Mouse (Mus musculus) limb, embryonic 15.5 days (tissue): ENCODE measurements around the gene Rbm8a. TPM values are rescaled to one million over a fixed set of nuclear protein-coding genes. Genes with fewer than 3 reads are reported as not detected.

Source experiments
- ATAC-seq: fragments of 200-750 bp; cut with Nextera tagmentation; 2 replicates; pipeline ENCODE4 v1.8.0; 2017; ENCODE audit warnings: low read depth, moderate TSS enrichment; ENCODE audit not compliant: insufficient number of reproducible peaks, low FRiP score, low TSS enrichment
- H3K27ac ChIP-seq: fragments of 300-500 bp; sonication (generic); 2 replicates; pipeline ENCODE4 v1.5.1; 2015; ENCODE audit warnings: moderate library complexity, mild to moderate bottlenecking, inconsistent platforms
- H3K27me3 ChIP-seq: fragments of 300-500 bp; sonication (generic); 2 replicates; pipeline ENCODE4 v1.6.1; 2015; ENCODE audit warnings: inconsistent platforms
- H3K36me3 ChIP-seq: fragments of 300-500 bp; sonication (generic); 2 replicates; pipeline ENCODE4 v1.6.1; 2015; ENCODE audit warnings: inconsistent platforms
- H3K4me1 ChIP-seq: fragments of 300-500 bp; sonication (generic); 2 replicates; pipeline ENCODE4 v1.6.1; 2015; ENCODE audit warnings: inconsistent platforms
- H3K4me2 ChIP-seq: fragments of 300-500 bp; sonication (generic); 2 replicates; pipeline ENCODE4 v1.6.1; 2015; ENCODE audit warnings: mild to moderate bottlenecking, inconsistent platforms
- H3K4me3 ChIP-seq: fragments of 300-500 bp; sonication (generic); 2 replicates; pipeline ENCODE4 v1.5.1; 2015; ENCODE audit warnings: mild to moderate bottlenecking, inconsistent platforms
- H3K9ac ChIP-seq: fragments of 300-500 bp; sonication (generic); 2 replicates; pipeline ENCODE4 v1.6.1; 2015; ENCODE audit warnings: inconsistent platforms
- H3K9me3 ChIP-seq: fragments of 300-500 bp; sonication (generic); 2 replicates; pipeline ENCODE4 v1.6.1; 2016; ENCODE audit warnings: inconsistent platforms
- WGBS: fragments of 180-500 bp; shearing (Covaris S2); methylation state at CpG from one replicate; pipeline ENCODE4 v1.1.7; 2015; 5-methylcytosine and 5-hydroxymethylcytosine counted together
- polyA plus RNA-seq: library from polyadenylated mRNA; unstranded; fragments of >200 nt; fragmentation: Nextera tagmentation; extraction: Ambion mirVana; gene quantifications from 2 replicates; pipeline ENCODE4 v1.2.1, GENCODE M21; 2015

Gene Rbm8a
- polyA plus RNA-seq, 1 experiment from 2014 or later = 102 TPM

DNA sequence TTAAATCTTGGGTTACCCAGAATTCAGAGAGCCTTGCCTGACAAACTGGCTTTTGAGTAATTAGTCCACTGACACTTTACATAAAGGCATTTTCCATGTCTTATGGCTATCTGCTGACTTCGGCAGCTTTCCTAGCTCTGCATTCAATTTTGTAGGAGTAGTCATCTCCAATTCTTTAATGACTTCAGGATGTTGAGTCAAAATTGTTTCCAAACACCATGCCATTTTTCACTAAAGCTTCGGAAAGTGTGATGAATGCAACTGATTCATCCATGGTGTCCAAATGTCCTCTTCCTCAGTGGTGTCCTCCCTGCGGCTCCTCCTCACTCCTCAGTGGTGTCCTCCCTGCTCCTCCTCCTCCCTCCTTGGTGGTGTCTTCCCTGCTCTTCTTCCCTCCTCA is 11.8 kb upstream of the Rbm8a start:
- Histone ChIP-seq H3K9ac (no peak overlapping the region), H3K27ac (no peak overlapping the region), H3K9me3 (no peaks in the 10 kb centered on the region), H3K27me3 (no peaks in the 10 kb centered on the region), H3K4me3 (no peak overlapping the region), H3K4me1 (no peaks in the 10 kb centered on the region), H3K4me2 (no peak overlapping the region), H3K36me3 (peaks cover 60% of the 10 kb centered on the region)
- ATAC-seq = no peak
- WGBS = 68% methylated on average over 3 of the region's 3 CpGs

DNA sequence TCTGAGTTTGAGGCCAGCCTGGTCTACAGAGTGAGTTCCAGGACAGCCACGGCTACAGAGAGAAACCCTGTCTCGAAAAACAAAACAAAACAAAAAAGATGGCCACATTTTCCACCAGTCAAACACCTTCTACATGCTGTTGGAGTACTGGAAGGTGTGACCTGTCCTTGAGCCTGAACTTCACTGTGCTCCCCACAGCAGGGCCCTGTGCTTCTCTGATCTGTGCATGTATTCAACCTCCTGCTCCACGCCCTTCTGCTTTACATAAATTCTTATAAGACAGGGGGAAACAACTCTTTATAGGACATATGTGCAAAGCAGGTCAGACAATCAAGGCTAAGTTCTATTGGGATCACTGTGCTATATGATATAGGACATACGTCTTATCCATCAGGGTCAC is 6.5 kb upstream of the Rbm8a start:
- Histone ChIP-seq H3K27ac (no peak overlapping the region), H3K4me1 (no peaks in the 10 kb centered on the region), H3K27me3 (no peaks in the 10 kb centered on the region), H3K4me2 (no peak overlapping the region), H3K9ac (no peak overlapping the region), H3K4me3 (no peak overlapping the region), H3K9me3 (no peaks in the 10 kb centered on the region), H3K36me3 (peaks cover 61% of the 10 kb centered on the region)
- WGBS = 88% methylated on average over 4 of the region's 4 CpGs
- ATAC-seq = no peak

GRCm38 (mm10) chr3:96632058-96632457 is 2.3 kb downstream of the Rbm8a start:
- Histone ChIP-seq H3K4me3 (no peak overlapping the region), H3K4me2 (no peak overlapping the region), H3K9me3 (no peaks in the 10 kb centered on the region), H3K27me3 (no peaks in the 10 kb centered on the region), H3K9ac (no peak overlapping the region), H3K27ac (no peak overlapping the region), H3K36me3 (peaks cover 24% of the 10 kb centered on the region), H3K4me1 (peaks cover 35% of the 10 kb centered on the region)
- ATAC-seq = no peak

GRCm38 (mm10) chr3:96634015-96634414 is 4.3 kb downstream of the Rbm8a start:
- no peak for ATAC-seq
- 65% methylated on average over 1 of the region's 1 CpGs for WGBS

GRCm38 (mm10) chr3:96634928-96635879 is 5.5 kb downstream of the Rbm8a start, which contains the start of the genes Pex11b and Gm42957:
TSS of gene Pex11b (plus strand) at chr3:96635376.
TSS of gene Gm42957 (plus strand) at chr3:96635474.
- H3K9me3 ChIP-seq = no peaks in the 10 kb centered on the region
- peak within 1 kb of the TSS; percentile 57 for H3K4me2 ChIP-seq
- peak within 1 kb of the TSS; percentile 90 for H3K4me3 ChIP-seq
- H3K9ac ChIP-seq = peak within 1 kb of the TSS; percentile 95
- H3K36me3 ChIP-seq = peaks cover 55% of the 10 kb centered on the region
- H3K27me3 ChIP-seq = no peaks in the 10 kb centered on the region
- H3K4me1 ChIP-seq = peaks cover 28% of the 10 kb centered on the region
- 1% methylated on average over 60 of the region's 60 CpGs for WGBS
- peak within 1 kb of the TSS; percentile 90 for H3K27ac ChIP-seq
- peak; percentile 85 for ATAC-seq

More at GRCm38 (mm10) chr3:96634015-96634414, 4.3 kb downstream of the Rbm8a start:
- Histone ChIP-seq H3K36me3 (peaks cover 43% of the 10 kb centered on the region), H3K9ac (no peak overlapping the region), H3K27ac (no peak overlapping the region), H3K4me1 (peaks cover 30% of the 10 kb centered on the region), H3K4me2 (no peak overlapping the region), H3K27me3 (no peaks in the 10 kb centered on the region), H3K4me3 (no peak overlapping the region), H3K9me3 (no peaks in the 10 kb centered on the region)

DNA sequence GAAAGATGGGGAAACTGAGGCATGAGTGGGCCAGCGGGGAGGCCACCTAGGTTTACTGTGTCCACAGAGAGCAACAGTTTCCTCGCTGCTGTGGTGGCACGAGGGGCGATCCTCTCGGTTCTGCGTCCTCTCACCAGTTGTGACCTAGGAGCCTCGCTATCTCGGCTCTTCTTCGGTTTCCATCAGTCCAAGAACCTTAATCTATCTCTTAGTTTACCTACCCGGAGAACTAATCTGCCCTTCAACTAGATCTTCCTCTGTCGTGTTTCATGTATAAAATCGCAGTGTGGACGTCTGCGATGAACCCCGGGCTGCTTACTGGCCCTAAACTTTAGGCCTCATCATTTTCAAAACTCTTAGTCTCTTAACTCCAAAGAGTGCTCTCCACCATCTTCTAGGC is 6.2 kb downstream of the Rbm8a start:
- WGBS = 8% methylated on average over 15 of the region's 15 CpGs
- Histone ChIP-seq H3K27ac (peak overlapping the region; percentile 90), H3K27me3 (no peaks in the 10 kb centered on the region), H3K36me3 (peaks cover 59% of the 10 kb centered on the region), H3K9me3 (no peaks in the 10 kb centered on the region), H3K9ac (peak overlapping the region; percentile 95), H3K4me2 (peak overlapping the region; percentile 57), H3K4me3 (peak overlapping the region; percentile 90), H3K4me1 (peaks cover 21% of the 10 kb centered on the region)
- no peak for ATAC-seq

GRCm38 (mm10) chr3:96636448-96636847 is 6.7 kb downstream of the Rbm8a start:
- H3K27me3 ChIP-seq = no peaks in the 10 kb centered on the region
- peaks cover 61% of the 10 kb centered on the region for H3K36me3 ChIP-seq
- peak overlapping the region; percentile 90 for H3K4me3 ChIP-seq
- peaks cover 21% of the 10 kb centered on the region for H3K4me1 ChIP-seq
- no peak overlapping the region for H3K27ac ChIP-seq
- 69% methylated on average over 11 of the region's 11 CpGs for WGBS
- H3K4me2 ChIP-seq = peak overlapping the region; percentile 57
- ATAC-seq = no peak
- no peaks in the 10 kb centered on the region for H3K9me3 ChIP-seq
- H3K9ac ChIP-seq = 0 out of 2 replicates have a peak overlapping the region, but pooled peaks have one; percentile 95

- Histone ChIP-seq H3K27me3 (no peaks in the 10 kb centered on the region), H3K4me3 (no peak overlapping the region), H3K9ac (no peak overlapping the region), H3K4me1 (peaks cover 21% of the 10 kb centered on the region), H3K9me3 (no peaks in the 10 kb centered on the region), H3K36me3 (peaks cover 56% of the 10 kb centered on the region), H3K27ac (no peak overlapping the region), H3K4me2 (no peak overlapping the region)
- ATAC-seq = no peak
- WGBS = 85% methylated on average over 1 of the region's 1 CpGs
These were observed 9.5 kb downstream of the Rbm8a start for GRCm38 (mm10) chr3:96639219-96639618.

DNA sequence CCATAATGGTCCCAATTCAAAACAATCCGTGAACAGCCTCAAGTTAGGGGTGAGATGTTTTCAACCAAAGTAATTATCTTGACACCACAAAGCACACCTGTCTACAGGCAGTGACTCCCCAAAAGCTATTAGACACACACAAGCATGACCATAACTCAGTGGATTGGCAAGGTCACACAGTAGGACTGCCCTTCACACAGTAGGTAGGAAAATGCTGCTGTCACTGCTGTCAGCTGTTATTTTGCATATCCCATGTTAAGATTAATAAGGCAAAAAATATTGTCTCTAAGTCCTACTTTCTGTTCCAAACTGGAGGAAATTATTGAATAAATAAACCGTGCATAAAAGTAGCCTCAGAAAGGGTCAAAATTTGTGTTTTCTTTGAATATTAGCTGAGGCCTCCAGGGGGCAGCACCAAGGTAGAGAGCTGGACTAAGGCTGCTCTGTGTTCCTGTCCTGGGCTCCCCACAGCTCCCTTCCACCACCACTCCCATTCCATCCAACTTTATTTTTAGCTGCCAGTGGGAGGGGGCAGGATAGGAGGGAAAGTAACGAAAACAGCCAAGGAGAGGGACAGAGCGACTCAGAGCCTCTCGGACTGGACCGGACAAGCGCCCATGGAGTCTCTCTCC is 15.4 kb downstream of the Rbm8a start, which contains the start of gene Itga10:
TSS of gene Itga10 (plus strand) at position 567 of the 632 bp plus-strand sequence.
- Histone ChIP-seq H3K27me3 (no peaks in the 10 kb centered on the region), H3K4me1 (0 out of 2 replicates have a peak, but pooled peaks cover 4% of the 10 kb centered on the region), H3K9me3 (no peaks in the 10 kb centered on the region), H3K4me2 (peak within 1 kb of the TSS; percentile 20; the same call in 1 of the 2 replicates), H3K27ac (peak within 1 kb of the TSS; percentile 67), H3K4me3 (peak within 1 kb of the TSS; percentile 21), H3K9ac (no peak within 1 kb of the TSS), H3K36me3 (peaks cover 50% of the 10 kb centered on the region)
- peak; percentile 64; the same call in 1 of the 2 replicates for ATAC-seq
- WGBS = 58% methylated on average over 7 of the region's 7 CpGs

- H3K4me1 ChIP-seq = 0 out of 2 replicates have a peak, but pooled peaks cover 4% of the 10 kb centered on the region
- ATAC-seq = no peak
- H3K27me3 ChIP-seq = no peaks in the 10 kb centered on the region
- H3K9ac ChIP-seq = no peak overlapping the region
- H3K4me2 ChIP-seq = no peak overlapping the region
- H3K9me3 ChIP-seq = no peaks in the 10 kb centered on the region
- WGBS = 87% methylated on average over 3 of the region's 3 CpGs
- no peak overlapping the region for H3K27ac ChIP-seq
- H3K4me3 ChIP-seq = no peak overlapping the region
- peaks cover 44% of the 10 kb centered on the region for H3K36me3 ChIP-seq
These were observed 17.6 kb downstream of the Rbm8a start for GRCm38 (mm10) chr3:96647365-96647764.

GRCm38 (mm10) chr3:96660901-96661300 is 31.2 kb downstream of the Rbm8a start:
- H3K4me3 ChIP-seq = no peak overlapping the region
- H3K9me3 ChIP-seq = no peaks in the 10 kb centered on the region
- H3K27ac ChIP-seq = no peak overlapping the region
- ATAC-seq = no peak
- peaks cover 19% of the 10 kb centered on the region for H3K4me1 ChIP-seq
- H3K9ac ChIP-seq = no peak overlapping the region
- H3K4me2 ChIP-seq = no peak overlapping the region
- no peaks in the 10 kb centered on the region for H3K27me3 ChIP-seq
- H3K36me3 ChIP-seq = peaks cover 23% of the 10 kb centered on the region; the same call in 1 of the 2 replicates
- WGBS = 81% methylated on average over 2 of the region's 2 CpGs
